Mouse (Mus musculus): ENCODE results near the gene H2al1d. TPM values are rescaled to one million over a fixed set of nuclear protein-coding genes. Genes with fewer than 3 reads are reported as not detected.

The H2al1d gene
- total RNA-seq, 1 experiment, result not detected

GRCm38 (mm10) chrX:11345762-11346161 is 37.1 kb downstream of the H2al1d start:
- TF ChIP-seq MAFK (IDR thresholded peaks at IDR 0.05; ENCODE audit: insufficient read depth, low read depth, low read length) (no peak), HCFC1 (IDR thresholded peaks at IDR 0.05; ENCODE audit: borderline replicate concordance, insufficient read depth, low read length) (no peak), ZNF384 (IDR thresholded peaks at IDR 0.05; ENCODE audit: low read depth, low read length) (no peak), ZC3H11A (IDR thresholded peaks at IDR 0.05; ENCODE audit: borderline replicate concordance, low read depth, low read length) (no peak), CHD2 (IDR thresholded peaks at IDR 0.05; ENCODE audit: low read depth, low read length) (no peak)
- no peak for DNase-seq (ENCODE audit: low read depth, low spot score)
- Histone ChIP-seq H3K36me3 (ENCODE audit: control insufficient read depth, insufficient read depth, low read length, poor library complexity, severe bottlenecking) (no peaks in the 10 kb centered on the region), H3K9ac (ENCODE audit: insufficient read depth, low read depth, low read length, poor library complexity, severe bottlenecking) (no peak overlapping the region), H3K27ac (ENCODE audit: insufficient read depth, low read depth, low read length, poor library complexity, severe bottlenecking) (no peak overlapping the region), H3K9me3 (ENCODE audit: control insufficient read depth, insufficient read depth, low read depth, low read length) (no peaks in the 10 kb centered on the region), H3K4me1 (ENCODE audit: control insufficient read depth in 2 of 2, insufficient read depth in 2 of 2, low read length in 2 of 2, poor library complexity in 1 of 2) (no peaks in the 10 kb centered on the region), H3K4me3 (ENCODE audit: insufficient read depth in 1 of 2, low read depth in 1 of 2, low read length in 2 of 2, poor library complexity in 1 of 2, severe bottlenecking in 1 of 2) (no peak overlapping the region)
- in situ Hi-C loops (cut with MboI; ENCODE audit: low sequenced_read_pairs in 2 of 2, unreplicated experiment in 2 of 2), result no loop called here

GRCm38 (mm10) chrX:11346756-11347155 is 38.1 kb downstream of the H2al1d start:
- in situ Hi-C loops (cut with MboI; ENCODE audit: low sequenced_read_pairs in 2 of 2, unreplicated experiment in 2 of 2), result no loop called here
- Histone ChIP-seq H3K27ac (ENCODE audit: insufficient read depth, low read depth, low read length, poor library complexity, severe bottlenecking) (no peak overlapping the region), H3K9ac (ENCODE audit: insufficient read depth, low read depth, low read length, poor library complexity, severe bottlenecking) (no peak overlapping the region), H3K36me3 (ENCODE audit: control insufficient read depth, insufficient read depth, low read length, poor library complexity, severe bottlenecking) (no peaks in the 10 kb centered on the region), H3K9me3 (ENCODE audit: control insufficient read depth, insufficient read depth, low read depth, low read length) (no peaks in the 10 kb centered on the region), H3K4me3 (ENCODE audit: insufficient read depth in 1 of 2, low read depth in 1 of 2, low read length in 2 of 2, poor library complexity in 1 of 2, severe bottlenecking in 1 of 2) (no peak overlapping the region), H3K4me1 (ENCODE audit: control insufficient read depth in 2 of 2, insufficient read depth in 2 of 2, low read length in 2 of 2, poor library complexity in 1 of 2) (no peaks in the 10 kb centered on the region)
- TF ChIP-seq MAFK (IDR thresholded peaks at IDR 0.05; ENCODE audit: insufficient read depth, low read depth, low read length), result no peak
- no peak for TF ChIP-seq HCFC1 (IDR thresholded peaks at IDR 0.05; ENCODE audit: borderline replicate concordance, insufficient read depth, low read length)
- TF ChIP-seq ZC3H11A (IDR thresholded peaks at IDR 0.05; ENCODE audit: borderline replicate concordance, low read depth, low read length), result no peak
- TF ChIP-seq CHD2 (IDR thresholded peaks at IDR 0.05; ENCODE audit: low read depth, low read length), result no peak
- TF ChIP-seq ZNF384 (IDR thresholded peaks at IDR 0.05; ENCODE audit: low read depth, low read length), result no peak
- no peak for DNase-seq (ENCODE audit: low read depth, low spot score)

Other genes starting within 250 kb of the H2al1d start
- gene H2al1a, start 9.6 kb upstream of the H2al1d start, total RNA-seq (2012; rRNA removed), result not detected in 2 replicates
- gene H2al1b, start 6.4 kb upstream of the H2al1d start, total RNA-seq (2012; rRNA removed), result not detected in 2 replicates
- gene H2al1c, start 3.2 kb upstream of the H2al1d start, total RNA-seq (2012; rRNA removed), result not detected in 2 replicates
- not detected in 2 replicates for gene H2al1e, start 3.1 kb downstream of the H2al1d start, total RNA-seq (2012; rRNA removed)
- gene H2al1f, start 6.3 kb downstream of the H2al1d start, total RNA-seq (2012; rRNA removed), result not detected in 2 replicates
- not detected in 2 replicates for gene H2al1g, start 9.4 kb downstream of the H2al1d start, total RNA-seq (2012; rRNA removed)
- not detected in 2 replicates for gene H2al1h, start 12.7 kb downstream of the H2al1d start, total RNA-seq (2012; rRNA removed)
- gene H2al1i, start 15.8 kb downstream of the H2al1d start, total RNA-seq (2012; rRNA removed), result not detected in 2 replicates
- not detected in 2 replicates for gene H2al1j, start 19.0 kb downstream of the H2al1d start, total RNA-seq (2012; rRNA removed)

Measured in ES-E14 (cell line).